11 mouse cellular contexts compared by ENCODE assay signal in genomic region chr13:34134276-34134675, GRCm38 (mm10). TPM values are rescaled to one million over a fixed set of nuclear protein-coding genes. Genes with fewer than 3 reads are reported as not detected.
DNase-seq lines count a peak whose midpoint lies in the region; ATAC-seq and TF ChIP-seq lines count a peak whose summit lies in the region.
"Had no signal": no experiment of that assay in that cellular context is flagged by ENCODE, and none has a peak within 500 bp of the region (broad histone marks: within the 10 kb centered on the region; RNA-seq: fewer than 3 reads in every experiment).

No protein-coding gene starts in this region.

- WGBS in forebrain, embryonic 15.5 days, result 10% methylated on average over 7 of the region's 7 CpGs
- 20% methylated on average over 7 of the region's 7 CpGs for WGBS in neural tube, embryonic 15.5 days
- WGBS in lung, adult 2 months, result 89% methylated on average over 7 of the region's 7 CpGs
- 70% methylated on average over 7 of the region's 7 CpGs for WGBS in heart, embryonic 11.5 days (ENCODE audit: insufficient replicate concordance)

- peak overlapping the region; percentile 70 for H3K4me2 ChIP-seq in forebrain, embryonic 15.5 days (replicated peaks)
- H3K4me2 ChIP-seq in neural tube, embryonic 15.5 days, result peak overlapping the region; percentile 76
- no peak overlapping the region for H3K4me2 ChIP-seq in heart, embryonic 11.5 days
- H3K4me2 ChIP-seq: liver, embryonic 12.5 days had no signal

- H3K27ac ChIP-seq in layer of hippocampus, adult 2 months, result peak overlapping the region; percentile 95
- H3K27ac ChIP-seq in forebrain, embryonic 15.5 days (replicated peaks), result peak overlapping the region; percentile 99
- H3K27ac ChIP-seq in neural tube, embryonic 15.5 days (replicated peaks), result peak overlapping the region; percentile 97
- no peak overlapping the region for H3K27ac ChIP-seq in heart, embryonic 11.5 days (ENCODE audit: low read depth, low read length)
- H3K27ac ChIP-seq: liver, embryonic 12.5 days had no signal

- TF ChIP-seq CTCF in layer of hippocampus, adult 2 months (conservative IDR thresholded peaks at IDR 0.05), result no peak
- TF ChIP-seq CTCF in lung, adult 2 months (IDR thresholded peaks at IDR 0.05; ENCODE audit: insufficient read depth, low read length), result no peak

- ATAC-seq in forebrain, embryonic 15.5 days (replicated peaks), result no peak
- no peak for ATAC-seq in neural tube, embryonic 15.5 days (ENCODE audit: low FRiP score)
- ATAC-seq in heart, embryonic 11.5 days (replicated peaks; ENCODE audit: insufficient number of reproducible peaks, low FRiP score, low TSS enrichment), result no peak
- ATAC-seq: liver, embryonic 12.5 days had no signal

- H3K9ac ChIP-seq in forebrain, embryonic 15.5 days (replicated peaks), result peak overlapping the region; percentile 33
- H3K9ac ChIP-seq in neural tube, embryonic 15.5 days (replicated peaks), result peak overlapping the region; percentile 68
- H3K9ac ChIP-seq in heart, embryonic 11.5 days (ENCODE audit: low read depth, low read length), result no peak overlapping the region
- H3K9ac ChIP-seq: liver, embryonic 12.5 days had no signal

- H3K4me3 ChIP-seq in layer of hippocampus, adult 2 months, result no peak overlapping the region
- H3K4me3 ChIP-seq in forebrain, embryonic 15.5 days, result no peak overlapping the region
- peak overlapping the region; percentile 92 for H3K4me3 ChIP-seq in neural tube, embryonic 15.5 days (replicated peaks)
- H3K4me3 ChIP-seq in lung, adult 2 months (replicated peaks; ENCODE audit: extremely low read depth, low read depth, low read length), result no peak overlapping the region
- H3K4me3 ChIP-seq in heart, embryonic 11.5 days (ENCODE audit: low read depth, low read length), result no peak overlapping the region
- H3K4me3 ChIP-seq: liver, embryonic 12.5 days had no signal

- peak; percentile 55 to 79 for DNase-seq in layer of hippocampus, adult 2 months (ENCODE audit: low spot score in 2 of 2)
- DNase-seq in layer of hippocampus, adult 9-10 months (ENCODE audit: low spot score), result no peak
- DNase-seq in left cerebral cortex, adult 8-10 months (ENCODE audit: low spot score in 2 of 2), result peak; percentile 28 to 67
- DNase-seq in adrenal gland, postnatal 14 days, result no peak
- no peak for DNase-seq in lung, adult 2 months
- DNase-seq: kidney, adult 11 months had no signal

- no peaks in the 10 kb centered on the region for H3K9me3 ChIP-seq in forebrain, embryonic 15.5 days
- no peaks in the 10 kb centered on the region for H3K9me3 ChIP-seq in neural tube, embryonic 15.5 days (replicated peaks)
- no peaks in the 10 kb centered on the region for H3K9me3 ChIP-seq in heart, embryonic 11.5 days (replicated peaks; ENCODE audit: control insufficient read depth, low read length)
- H3K9me3 ChIP-seq: heart, embryonic 12.5 days; liver, embryonic 12.5 days had no signal

- no peak for TF ChIP-seq POLR2A in lung, adult 2 months (IDR thresholded peaks at IDR 0.05; ENCODE audit: borderline replicate concordance, extremely low read depth, low read depth, low read length)

- H3K36me3 ChIP-seq in forebrain, embryonic 15.5 days, result no peaks in the 10 kb centered on the region
- H3K36me3 ChIP-seq in neural tube, embryonic 15.5 days, result no peaks in the 10 kb centered on the region
- no peaks in the 10 kb centered on the region for H3K36me3 ChIP-seq in heart, embryonic 11.5 days (ENCODE audit: control insufficient read depth, insufficient read depth, low read length)
- H3K36me3 ChIP-seq: heart, embryonic 12.5 days; liver, embryonic 12.5 days had no signal

- H3K4me1 ChIP-seq in forebrain, embryonic 15.5 days, result peaks cover 45% of the 10 kb centered on the region
- peaks cover 55% of the 10 kb centered on the region for H3K4me1 ChIP-seq in neural tube, embryonic 15.5 days
- H3K4me1 ChIP-seq in lung, adult 2 months (ENCODE audit: control insufficient read depth, insufficient read depth, low read length), result peaks cover 5% of the 10 kb centered on the region
- peaks cover 17% of the 10 kb centered on the region; the same call in 1 of the 2 replicates for H3K4me1 ChIP-seq in heart, embryonic 11.5 days (ENCODE audit: control insufficient read depth, insufficient read depth, low read length)

- no peaks in the 10 kb centered on the region for H3K27me3 ChIP-seq in forebrain, embryonic 15.5 days
- no peaks in the 10 kb centered on the region for H3K27me3 ChIP-seq in neural tube, embryonic 15.5 days (replicated peaks)
- H3K27me3 ChIP-seq in heart, embryonic 11.5 days (ENCODE audit: control insufficient read depth, insufficient read depth, low read length), result no peaks in the 10 kb centered on the region; the same call in 1 of the 2 replicates

RNA-seq across cellular contexts. Expression of gene Tubb2b, which starts 4.0 kb away (rescaled TPM):
- 100 to 1,000 TPM; 227 to 233 TPM for total RNA-seq in layer of hippocampus, adult 2 months (2021)
- polyA plus RNA-seq in forebrain, embryonic 15.5 days (2015; fragmentation: Nextera tagmentation; extraction: Ambion mirVana), result 920 and 926 TPM in 2 replicates
- total RNA-seq in left cerebral cortex, adult 8-10 months (2022), result 100 to 1,000 TPM; 158 to 170 (median 167) TPM
- polyA plus RNA-seq in neural tube, embryonic 15.5 days (2015; fragmentation: Nextera tagmentation; extraction: Ambion mirVana), result 777 and 1,015 TPM in 2 replicates
- 5.5 and 22.5 TPM in 2 replicates for total RNA-seq in adrenal gland, postnatal 14 days (2021)
- 13.6 and 21.6 TPM in 2 replicates for polyA plus RNA-seq in lung, adult 2 months (2012; rRNA removed)
- 25.2 and 35.0 TPM in 2 replicates for polyA plus RNA-seq in heart, embryonic 11.5 days (2014; fragmentation: Nextera tagmentation; extraction: Ambion mirVana)

RNA-seq across cellular contexts. Expression of gene Psmg4, which starts 28.5 kb away (rescaled TPM):
- 10 to 100 TPM; 23.7 to 23.9 TPM for total RNA-seq in layer of hippocampus, adult 2 months (2021)
- polyA plus RNA-seq in forebrain, embryonic 15.5 days (2015; fragmentation: Nextera tagmentation; extraction: Ambion mirVana), result 97.3 and 105 TPM in 2 replicates
- 10 to 100 TPM; 22.1 to 27.2 (median 25.6) TPM for total RNA-seq in left cerebral cortex, adult 8-10 months (2022)
- 86.8 and 96.5 TPM in 2 replicates for polyA plus RNA-seq in neural tube, embryonic 15.5 days (2015; fragmentation: Nextera tagmentation; extraction: Ambion mirVana)
- total RNA-seq in adrenal gland, postnatal 14 days (2021), result 30.2 and 40.3 TPM in 2 replicates
- 79.9 and 123 TPM in 2 replicates for polyA plus RNA-seq in lung, adult 2 months (2012; rRNA removed)
- polyA plus RNA-seq in heart, embryonic 11.5 days (2014; fragmentation: Nextera tagmentation; extraction: Ambion mirVana), result 59.0 and 66.1 TPM in 2 replicates

RNA-seq across cellular contexts. Expression of gene Tubb2a, which starts 56.5 kb away (rescaled TPM):
- 1,000 to 10,000 TPM in 1 of 2 experiments, 100 to 1,000 TPM in 1; 962 to 1,047 TPM for total RNA-seq in layer of hippocampus, adult 2 months (2021)
- 1,539 and 1,682 TPM in 2 replicates for polyA plus RNA-seq in forebrain, embryonic 15.5 days (2015; fragmentation: Nextera tagmentation; extraction: Ambion mirVana)
- total RNA-seq in left cerebral cortex, adult 8-10 months (2022), result 100 to 1,000 TPM; 633 to 733 (median 691) TPM
- polyA plus RNA-seq in neural tube, embryonic 15.5 days (2015; fragmentation: Nextera tagmentation; extraction: Ambion mirVana), result 2,701 and 3,281 TPM in 2 replicates
- total RNA-seq in adrenal gland, postnatal 14 days (2021), result 46.1 and 59.9 TPM in 2 replicates
- 320 and 386 TPM in 2 replicates for polyA plus RNA-seq in lung, adult 2 months (2012; rRNA removed)
- 96.2 and 112 TPM in 2 replicates for polyA plus RNA-seq in heart, embryonic 11.5 days (2014; fragmentation: Nextera tagmentation; extraction: Ambion mirVana)

Comparison
In these comparisons a context has a peak if more than half of its experiments do, and no peak if none do; other contexts are left out.
1. DNase-seq: peak in layer of hippocampus, adult 2 months (2 of 2) and left cerebral cortex, adult 8-10 months (2 of 2); none in layer of hippocampus, adult 9-10 months (single experiment), adrenal gland, postnatal 14 days (single experiment) and lung, adult 2 months (single experiment).
2. RNA of gene Tubb2b, which starts 4.0 kb away (polyA plus RNA-seq): 777 to 1,015 TPM in neural tube, embryonic 15.5 days and 920 to 926 TPM in forebrain, embryonic 15.5 days; 25.2 to 35.0 TPM in heart, embryonic 11.5 days and 13.6 to 21.6 TPM in lung, adult 2 months; every median in the first group is over 10 times any median in the second.